Mouse (Mus musculus) lung, embryonic 16.5 days (tissue): ENCODE measurements around the gene Fam122b. TPM values are rescaled to one million over a fixed set of nuclear protein-coding genes. Genes with fewer than 3 reads are reported as not detected.
A peak's percentile ranks its signal among the peaks of the same experiment; 100 is the strongest.

Experiments
- ATAC-seq: fragments of 200-750 bp; cut with Nextera tagmentation; 2 replicates; pipeline ENCODE4 v1.8.0; 2017; ENCODE audit warnings: low read depth, mild to moderate bottlenecking, moderate library complexity
- H3K27ac ChIP-seq: fragments of 300-500 bp; sonication (generic); 2 replicates; pipeline ENCODE4 v1.5.1; 2014; ENCODE audit warnings: mild to moderate bottlenecking, control low read depth, low read length
- H3K27me3 ChIP-seq: fragments of 300-500 bp; sonication (generic); 2 replicates; pipeline ENCODE4 v1.6.1; 2014; ENCODE audit warnings: low read depth, low read length, mixed read lengths; ENCODE audit not compliant: control insufficient read depth, insufficient read depth
- H3K36me3 ChIP-seq: fragments of 300-500 bp; sonication (generic); 2 replicates; pipeline ENCODE4 v1.6.1; 2014; ENCODE audit warnings: low read length; ENCODE audit not compliant: control insufficient read depth, insufficient read depth
- H3K4me1 ChIP-seq: fragments of 300-500 bp; sonication (generic); replicated peaks from 2 replicates; pipeline ENCODE4 v1.6.1; 2014; ENCODE audit warnings: low read length, mixed read lengths; ENCODE audit not compliant: control insufficient read depth, insufficient read depth
- H3K4me2 ChIP-seq: fragments of 300-500 bp; sonication (generic); 2 replicates; pipeline ENCODE4 v1.6.1; 2014; ENCODE audit warnings: low read depth, low read length, control low read depth
- H3K4me3 ChIP-seq: fragments of 300-500 bp; sonication (generic); 2 replicates; pipeline ENCODE4 v1.5.1; 2014; ENCODE audit warnings: mild to moderate bottlenecking, low read length, control low read depth
- H3K9ac ChIP-seq: fragments of 300-500 bp; sonication (generic); 2 replicates; pipeline ENCODE4 v1.6.1; 2014; ENCODE audit warnings: low read length, control low read depth
- H3K9me3 ChIP-seq: fragments of 300-500 bp; sonication (generic); 2 replicates; pipeline ENCODE4 v1.6.1; 2016; ENCODE audit warnings: low read length; ENCODE audit not compliant: control insufficient read depth
- WGBS: fragments of 180-500 bp; shearing (Covaris S2); extraction: QIAGEN DNeasy Blood & Tissue Kit; methylation state at CpG from one replicate; pipeline ENCODE4 v1.1.7; 2014; 5-methylcytosine and 5-hydroxymethylcytosine counted together
- polyA plus RNA-seq: library from polyadenylated mRNA; unstranded; fragments of >200 nt; fragmentation: Nextera tagmentation; extraction: Ambion mirVana; gene quantifications from 2 replicates; pipeline ENCODE4 v1.2.1, GENCODE M21; 2015

The Fam122b gene
- polyA plus RNA-seq, 1 experiment from 2014 or later, result 15.7 TPM

DNA sequence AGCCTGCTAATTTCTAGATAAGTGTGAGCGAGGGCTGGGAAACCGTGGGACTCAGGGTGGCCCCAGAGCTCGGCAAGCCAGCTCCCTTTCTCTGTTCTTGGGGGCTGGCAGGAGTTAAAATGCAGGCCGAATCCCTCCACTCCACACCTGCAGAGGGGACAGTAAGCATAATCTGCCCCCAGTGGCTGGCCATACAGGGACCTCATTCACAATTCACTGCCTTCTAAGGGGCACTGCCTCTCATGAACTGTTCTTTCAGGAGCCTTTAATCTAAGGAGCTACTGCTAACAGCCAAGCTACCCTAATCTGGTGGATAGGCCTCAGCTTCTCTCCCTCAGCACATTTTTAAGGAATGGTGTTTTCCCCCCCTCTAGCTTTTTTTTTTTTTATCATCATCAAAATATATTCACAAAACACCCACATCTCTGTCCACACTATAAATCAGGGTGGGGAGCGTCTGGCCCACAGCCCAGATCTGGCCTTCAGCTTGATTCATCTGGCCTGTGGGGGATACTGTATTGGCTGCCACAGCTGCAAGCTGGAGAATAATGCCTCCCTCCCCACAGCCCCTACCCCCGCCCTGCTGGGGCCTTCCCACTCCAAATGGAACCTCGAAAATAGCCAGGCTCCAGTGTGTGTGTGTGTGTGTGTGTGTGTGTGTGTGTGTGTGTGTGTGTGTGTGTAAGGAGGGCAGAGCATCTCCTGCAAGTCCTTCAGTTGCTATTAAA is 57.7 kb downstream of the Fam122b start:
- Histone ChIP-seq H3K27me3 (no peaks in the 10 kb centered on the region), H3K9me3 (no peaks in the 10 kb centered on the region), H3K9ac (no peak overlapping the region), H3K4me2 (no peak overlapping the region), H3K4me1 (peaks cover 44% of the 10 kb centered on the region), H3K4me3 (no peak overlapping the region), H3K36me3 (no peaks in the 10 kb centered on the region), H3K27ac (peak overlapping the region; percentile 92)
- WGBS, result 33% methylated on average over 7 of the region's 7 CpGs
- peak; percentile 87 for ATAC-seq

DNA sequence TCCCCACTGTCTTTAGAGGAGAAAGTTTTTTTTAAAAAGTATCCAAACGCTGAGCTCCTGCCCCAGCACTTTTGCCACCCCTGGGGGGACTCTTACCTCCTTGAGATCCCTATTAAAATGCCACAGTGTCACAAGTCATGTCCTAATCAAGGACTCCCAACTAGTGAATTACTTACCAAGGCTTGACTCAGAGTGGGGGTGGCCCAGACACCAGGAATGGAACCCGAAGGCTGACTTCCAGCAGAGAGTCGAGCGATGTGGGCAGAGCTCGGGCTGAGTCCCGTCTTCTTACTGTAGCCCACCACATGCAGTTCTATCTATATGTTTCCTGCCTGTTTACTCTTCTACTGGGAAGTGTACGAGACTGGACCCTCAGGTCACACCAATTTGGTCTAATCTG is 60.2 kb downstream of the Fam122b start:
- Histone ChIP-seq H3K9me3 (no peaks in the 10 kb centered on the region), H3K4me3 (no peak overlapping the region), H3K27ac (peak overlapping the region; percentile 88), H3K4me2 (no peak overlapping the region), H3K9ac (peak overlapping the region; percentile 24; the same call in 1 of the 2 replicates), H3K36me3 (no peaks in the 10 kb centered on the region), H3K4me1 (peaks cover 32% of the 10 kb centered on the region), H3K27me3 (no peaks in the 10 kb centered on the region)
- ATAC-seq, result no peak
- 46% methylated on average over 7 of the region's 7 CpGs for WGBS

DNA sequence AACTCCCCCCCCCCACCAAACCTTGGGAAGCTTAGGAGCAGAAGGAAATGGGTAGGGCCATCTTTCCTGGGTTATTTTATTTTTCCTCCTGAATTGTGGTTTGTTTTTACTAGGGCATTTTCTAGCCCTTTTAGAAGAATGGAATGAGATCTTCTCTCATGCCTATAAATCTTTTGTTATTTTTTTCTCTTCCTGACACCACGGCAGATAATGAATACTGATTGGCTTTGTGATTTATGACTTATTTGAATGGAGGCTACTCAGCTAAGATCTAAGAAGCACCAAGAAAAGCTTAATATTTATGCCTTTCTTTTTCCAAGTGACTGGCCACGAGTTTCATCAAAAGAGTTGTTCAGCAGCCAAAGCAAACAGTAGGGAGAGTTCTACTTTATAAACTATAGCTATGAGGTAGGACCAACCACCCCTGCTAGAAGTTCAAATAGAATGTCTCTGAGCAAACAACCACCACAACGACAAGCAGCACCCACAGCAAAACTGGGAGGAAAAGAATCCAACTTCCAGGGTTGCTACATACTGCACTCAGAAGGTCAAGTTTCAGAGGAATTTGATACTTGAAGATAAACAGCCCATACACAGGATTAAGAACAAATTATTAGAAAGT is 64.8 kb downstream of the Fam122b start:
- peak; percentile 69 for ATAC-seq

GRCm38 (mm10) chrX:53201616-53202015 is 68.0 kb downstream of the Fam122b start:
- Histone ChIP-seq H3K27ac (no peak overlapping the region), H3K27me3 (no peaks in the 10 kb centered on the region), H3K4me3 (no peak overlapping the region), H3K4me1 (peaks cover 2% of the 10 kb centered on the region; the same call in 1 of the 2 replicates), H3K4me2 (no peak overlapping the region), H3K9ac (no peak overlapping the region), H3K9me3 (no peaks in the 10 kb centered on the region), H3K36me3 (no peaks in the 10 kb centered on the region)
- ATAC-seq, result no peak
- 57% methylated on average over 5 of the region's 5 CpGs for WGBS

More for the DNA sequence above, 64.8 kb downstream of the Fam122b start:
- 18% methylated on average over 3 of the region's 3 CpGs for WGBS
- no peaks in the 10 kb centered on the region for H3K9me3 ChIP-seq
- H3K27me3 ChIP-seq, result no peaks in the 10 kb centered on the region
- no peak overlapping the region for H3K9ac ChIP-seq
- H3K4me2 ChIP-seq, result no peak overlapping the region
- no peaks in the 10 kb centered on the region for H3K36me3 ChIP-seq
- no peak overlapping the region for H3K4me3 ChIP-seq
- peaks cover 20% of the 10 kb centered on the region for H3K4me1 ChIP-seq
- H3K27ac ChIP-seq, result peak overlapping the region; percentile 77

DNA sequence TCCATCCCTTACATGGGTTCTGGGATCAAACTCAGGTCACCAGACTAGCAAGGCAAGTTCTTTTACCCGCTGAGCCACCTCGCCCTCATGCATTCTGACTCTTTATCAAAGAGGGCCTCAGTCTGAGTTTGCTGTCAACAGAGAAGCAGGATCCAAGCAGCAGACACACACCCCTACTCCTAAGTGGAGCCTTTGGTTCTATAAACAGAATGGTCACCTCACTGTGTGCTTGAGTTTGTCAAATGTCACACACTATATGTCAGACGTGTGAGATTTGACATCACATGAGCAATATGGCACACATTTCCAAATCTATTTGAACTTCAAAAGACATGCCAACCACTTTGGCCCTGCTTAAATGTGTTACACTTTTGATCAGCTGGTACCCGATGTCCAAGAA is 71.9 kb downstream of the Fam122b start:
- no peaks in the 10 kb centered on the region for H3K36me3 ChIP-seq
- H3K4me1 ChIP-seq, result no peaks in the 10 kb centered on the region
- no peak for ATAC-seq
- H3K4me2 ChIP-seq, result no peak overlapping the region
- H3K27me3 ChIP-seq, result no peaks in the 10 kb centered on the region
- H3K4me3 ChIP-seq, result no peak overlapping the region
- WGBS, result 62% methylated on average over 4 of the region's 4 CpGs
- H3K9ac ChIP-seq, result no peak overlapping the region
- H3K9me3 ChIP-seq, result no peaks in the 10 kb centered on the region
- H3K27ac ChIP-seq, result no peak overlapping the region

DNA sequence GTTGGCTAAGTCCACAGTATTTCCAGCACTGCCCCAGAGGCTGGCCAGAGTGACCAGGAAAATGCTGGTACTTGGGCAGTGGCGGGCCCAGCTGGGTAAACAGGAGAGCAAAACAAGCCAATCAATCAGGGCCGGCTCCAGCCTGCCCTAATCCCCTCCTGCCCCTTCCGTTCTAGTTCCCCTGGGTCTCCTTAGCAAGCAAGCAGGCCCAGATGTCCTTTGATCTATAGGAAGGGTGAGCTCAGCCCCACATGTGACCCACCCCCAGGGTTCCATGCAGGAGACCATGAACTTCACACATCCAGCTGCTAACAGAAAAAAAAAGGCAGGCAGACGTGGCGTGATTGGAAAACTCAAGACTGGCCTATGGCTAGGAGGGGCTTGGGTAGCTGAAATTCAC is 73.2 kb downstream of the Fam122b start:
- H3K4me2 ChIP-seq, result no peak overlapping the region
- H3K4me1 ChIP-seq, result no peaks in the 10 kb centered on the region
- H3K9me3 ChIP-seq, result no peaks in the 10 kb centered on the region
- 50% methylated on average over 5 of the region's 5 CpGs for WGBS
- H3K9ac ChIP-seq, result no peak overlapping the region
- no peak overlapping the region for H3K27ac ChIP-seq
- no peaks in the 10 kb centered on the region for H3K27me3 ChIP-seq
- ATAC-seq, result no peak
- H3K4me3 ChIP-seq, result no peak overlapping the region
- no peaks in the 10 kb centered on the region for H3K36me3 ChIP-seq

Other genes starting within 250 kb of the Fam122b start
- gene Plac1, start 29.7 kb downstream of the Fam122b start, polyA plus RNA-seq, result 19.5 and 21.1 TPM in 2 replicates
- not detected in 2 replicates for gene Fam122c, start 3.6 kb upstream of the Fam122b start, polyA plus RNA-seq
- 41.4 and 42.0 TPM in 2 replicates for gene Mospd1, start 100.7 kb upstream of the Fam122b start, polyA plus RNA-seq
- not detected in 2 replicates for gene Etd, start 165.1 kb upstream of the Fam122b start, polyA plus RNA-seq